Mouse (Mus musculus) embryonic facial prominence, embryonic 12.5 days (tissue): ENCODE measurements around the gene Olfr1391. TPM values are rescaled to one million over a fixed set of nuclear protein-coding genes. Genes with fewer than 3 reads are reported as not detected.

Experiments used
- polyA plus RNA-seq: library from polyadenylated mRNA; unstranded; fragments of >200 nt; fragmentation: Nextera tagmentation; extraction: Ambion mirVana; gene quantifications from 2 replicates; pipeline ENCODE4 v1.2.1, GENCODE M21; 2016

Gene Olfr1391
- polyA plus RNA-seq, 1 experiment from 2014 or later, result not detected

Other genes starting within 250 kb of the Olfr1391 start
- 0.74 and 1.2 TPM in 2 replicates for gene Ifi47, start 246.2 kb upstream of the Olfr1391 start, polyA plus RNA-seq
- gene Olfr1396, start 207.9 kb upstream of the Olfr1391 start, polyA plus RNA-seq, result not detected in 2 replicates
- gene Olfr1395, start 180.5 kb upstream of the Olfr1391 start, polyA plus RNA-seq, result not detected in 2 replicates
- gene Olfr1394, start 168.4 kb upstream of the Olfr1391 start, polyA plus RNA-seq, result not detected in 2 replicates
- 0.35 and 0.99 TPM in 2 replicates for gene Btnl9, start 135.6 kb upstream of the Olfr1391 start, polyA plus RNA-seq
- 49.4 and 53.9 TPM in 2 replicates for gene Zfp62, start 119.5 kb upstream of the Olfr1391 start, polyA plus RNA-seq
- gene Mgat1, start 78.6 kb upstream of the Olfr1391 start, polyA plus RNA-seq, result 46.6 and 49.9 TPM in 2 replicates
- gene Olfr1393, start 44.4 kb upstream of the Olfr1391 start, polyA plus RNA-seq, result 0.08 TPM in 1 of 2 replicates, not detected in the other
- not detected in 2 replicates for gene Olfr1392, start 37.5 kb upstream of the Olfr1391 start, polyA plus RNA-seq
- gene Olfr10, start 18.0 kb upstream of the Olfr1391 start, polyA plus RNA-seq, result not detected in 2 replicates
- not detected in 2 replicates for gene Olfr1390, start 12.4 kb downstream of the Olfr1391 start, polyA plus RNA-seq
- not detected in 2 replicates for gene Olfr1389, start 100.3 kb downstream of the Olfr1391 start, polyA plus RNA-seq
- gene Olfr1388, start 113.9 kb downstream of the Olfr1391 start, polyA plus RNA-seq, result 0.14 and 0.19 TPM in 2 replicates
- not detected in 2 replicates for gene Olfr1387, start 132.6 kb downstream of the Olfr1391 start, polyA plus RNA-seq
- not detected in 2 replicates for gene Olfr1386, start 142.3 kb downstream of the Olfr1391 start, polyA plus RNA-seq
- not detected in 2 replicates for gene Olfr1385, start 166.3 kb downstream of the Olfr1391 start, polyA plus RNA-seq
- gene Olfr1384, start 184.0 kb downstream of the Olfr1391 start, polyA plus RNA-seq, result not detected in 2 replicates
- not detected in 2 replicates for gene Olfr1383, start 196.9 kb downstream of the Olfr1391 start, polyA plus RNA-seq
- not detected in 2 replicates for gene Olfr1382, start 205.5 kb downstream of the Olfr1391 start, polyA plus RNA-seq
- not detected in 2 replicates for gene Olfr1381, start 220.7 kb downstream of the Olfr1391 start, polyA plus RNA-seq
- not detected in 2 replicates for gene Olfr1380, start 234.1 kb downstream of the Olfr1391 start, polyA plus RNA-seq